Mouse (Mus musculus) brain, embryonic 14.5 days (tissue): ENCODE measurements at regions not wholly inside any gene's neighbourhood (a gene's known extent, or its start where the extent isn't known, plus 50 kb on each side); places are given as distances from the start of the nearest gene placed in this dataset.
"Not testable (repeated sequence)": the region's sequence is repeated elsewhere in the genome, so short reads cannot be mapped to it uniquely, and the experiment has no call there.

ENCODE experiments used
- CTCF ChIP-seq: fragments of 200-500 bp; IDR thresholded peaks from 2 replicates; pipeline ENCODE4 v1.5.1; 2012; ENCODE audit warnings: inconsistent platforms, mild to moderate bottlenecking, moderate library complexity, borderline replicate concordance; ENCODE audit not compliant: insufficient read depth, insufficient read length; ENCODE audit errors: extremely low read depth
- POLR2A ChIP-seq: fragments of 200-500 bp; IDR thresholded peaks from 2 replicates; pipeline ENCODE4 v1.6.1; 2012; ENCODE audit warnings: mild to moderate bottlenecking, inconsistent platforms, borderline replicate concordance; ENCODE audit not compliant: poor library complexity, insufficient read depth, insufficient read length, severe bottlenecking; ENCODE audit errors: extremely low read depth

GRCm38 (mm10) chr14:54117607-54118006 lies 136.3 kb downstream of the Dad1 start:
- not testable (repeated sequence) for TF ChIP-seq CTCF, POLR2A
